Mouse (Mus musculus) kidney, embryonic 14.5 days (tissue): ENCODE results near the gene Kcnip3. TPM values are rescaled to one million over a fixed set of nuclear protein-coding genes. Genes with fewer than 3 reads are reported as not detected.
A peak's percentile ranks its signal among the peaks of the same experiment; 100 is the strongest.

Experiments used
- ATAC-seq: fragments of 200-750 bp; cut with Nextera tagmentation; 2 replicates; pipeline ENCODE4 v1.8.0; 2017; ENCODE audit warnings: moderate number of reproducible peaks, mild to moderate bottlenecking, moderate TSS enrichment, moderate library complexity; ENCODE audit not compliant: low FRiP score, low TSS enrichment
- H3K27ac ChIP-seq: fragments of 300-500 bp; sonication (generic); 2 replicates; pipeline ENCODE4 v1.5.1; 2014; ENCODE audit warnings: low read depth, mild to moderate bottlenecking, low read length, moderate library complexity, mixed read lengths
- H3K27me3 ChIP-seq: fragments of 300-500 bp; sonication (generic); 2 replicates; pipeline ENCODE4 v1.6.1; 2014; ENCODE audit warnings: mild to moderate bottlenecking, low read length; ENCODE audit not compliant: control insufficient read depth, insufficient read depth
- H3K36me3 ChIP-seq: fragments of 300-500 bp; sonication (generic); 2 replicates; pipeline ENCODE4 v1.6.1; 2014; ENCODE audit warnings: low read length, mixed read lengths; ENCODE audit not compliant: control insufficient read depth, insufficient read depth
- H3K4me1 ChIP-seq: fragments of 300-500 bp; sonication (generic); 2 replicates; pipeline ENCODE4 v1.6.1; 2014; ENCODE audit warnings: low read length, mixed read lengths; ENCODE audit not compliant: control insufficient read depth, insufficient read depth
- H3K4me2 ChIP-seq: fragments of 300-500 bp; sonication (generic); replicated peaks from 2 replicates; pipeline ENCODE4 v1.6.1; 2014; ENCODE audit warnings: low read depth, mild to moderate bottlenecking, low read length
- H3K4me3 ChIP-seq: fragments of 300-500 bp; sonication (generic); 2 replicates; pipeline ENCODE4 v1.5.1; 2014; ENCODE audit warnings: mild to moderate bottlenecking, low read length
- H3K9ac ChIP-seq: fragments of 300-500 bp; sonication (generic); 2 replicates; pipeline ENCODE4 v1.6.1; 2014; ENCODE audit warnings: low read depth, mild to moderate bottlenecking, low read length, moderate library complexity
- H3K9me3 ChIP-seq: fragments of 300-500 bp; sonication (generic); 2 replicates; pipeline ENCODE4 v1.6.1; 2016; ENCODE audit warnings: low read length; ENCODE audit not compliant: control insufficient read depth
- WGBS: fragments of 180-500 bp; shearing (Covaris S2); extraction: QIAGEN DNeasy Blood & Tissue Kit; methylation state at CpG from one replicate; pipeline ENCODE4 v1.1.7; 2014; 5-methylcytosine and 5-hydroxymethylcytosine counted together
- polyA plus RNA-seq: library from polyadenylated mRNA; unstranded; fragments of >200 nt; fragmentation: Nextera tagmentation; extraction: Ambion mirVana; gene quantifications from 2 replicates; pipeline ENCODE4 v1.2.1, GENCODE M21; 2014

Kcnip3 gene
- polyA plus RNA-seq, 1 experiment from 2014 or later, result 4.9 TPM

- Histone ChIP-seq H3K4me1 (peaks cover 19% of the 10 kb centered on the region), H3K9ac (no peak overlapping the region; the same call in 1 of the 2 replicates), H3K27me3 (peaks cover 55% of the 10 kb centered on the region), H3K4me2 (peak overlapping the region; percentile 27), H3K9me3 (no peaks in the 10 kb centered on the region), H3K36me3 (no peaks in the 10 kb centered on the region), H3K4me3 (peak overlapping the region; percentile 6), H3K27ac (no peak overlapping the region)
- ATAC-seq, result peak; percentile 61
- 8% methylated on average over 19 of the region's 19 CpGs for WGBS
Observed at GRCm38 (mm10) chr2:127484476-127485170, 37.3 kb downstream of the Kcnip3 start.

- Histone ChIP-seq H3K27me3 (peaks cover 55% of the 10 kb centered on the region), H3K4me3 (peak overlapping the region; percentile 60), H3K9me3 (no peaks in the 10 kb centered on the region), H3K4me1 (peaks cover 19% of the 10 kb centered on the region), H3K4me2 (peak overlapping the region; percentile 88), H3K36me3 (no peaks in the 10 kb centered on the region), H3K9ac (peak overlapping the region; percentile 55; the same call in 1 of the 2 replicates), H3K27ac (peak overlapping the region; percentile 37; the same call in 1 of the 2 replicates)
- WGBS, result 1% methylated on average over 21 of the region's 21 CpGs
- peak; percentile 38; the same call in 1 of the 2 replicates for ATAC-seq
Observed at GRCm38 (mm10) chr2:127483001-127483400, 38.9 kb downstream of the Kcnip3 start.

GRCm38 (mm10) chr2:127482533-127482911 lies 39.4 kb downstream of the Kcnip3 start:
- WGBS, result 2% methylated on average over 19 of the region's 21 CpGs
- Histone ChIP-seq H3K36me3 (no peaks in the 10 kb centered on the region), H3K27me3 (peaks cover 55% of the 10 kb centered on the region), H3K4me1 (peaks cover 19% of the 10 kb centered on the region), H3K9me3 (no peaks in the 10 kb centered on the region), H3K9ac (peak overlapping the region; percentile 55), H3K4me3 (peak overlapping the region; percentile 60), H3K4me2 (peak overlapping the region; percentile 88), H3K27ac (peak overlapping the region; percentile 37; the same call in 1 of the 2 replicates)
- peak; percentile 88 for ATAC-seq

- ATAC-seq, result peak; percentile 39
- Histone ChIP-seq H3K36me3 (no peaks in the 10 kb centered on the region), H3K4me3 (peak overlapping the region; percentile 60), H3K4me2 (peak overlapping the region; percentile 88), H3K27ac (no peak overlapping the region), H3K4me1 (peaks cover 19% of the 10 kb centered on the region), H3K9ac (peak overlapping the region; percentile 55), H3K9me3 (no peaks in the 10 kb centered on the region), H3K27me3 (peaks cover 55% of the 10 kb centered on the region)
- under 1% methylated on average over 59 of the region's 59 CpGs for WGBS
Observed at GRCm38 (mm10) chr2:127481841-127482532, 39.9 kb downstream of the Kcnip3 start.

- Histone ChIP-seq H3K27me3 (peaks cover 46% of the 10 kb centered on the region), H3K4me3 (no peak overlapping the region), H3K4me1 (peaks cover 16% of the 10 kb centered on the region), H3K9me3 (no peaks in the 10 kb centered on the region), H3K9ac (no peak overlapping the region), H3K27ac (no peak overlapping the region), H3K4me2 (no peak overlapping the region), H3K36me3 (no peaks in the 10 kb centered on the region)
- ATAC-seq, result no peak
- WGBS, result 56% methylated on average over 10 of the region's 10 CpGs
Observed at GRCm38 (mm10) chr2:127479763-127480162, 42.1 kb downstream of the Kcnip3 start.

- no peak overlapping the region for H3K9ac ChIP-seq
- H3K9me3 ChIP-seq, result no peaks in the 10 kb centered on the region
- peaks cover 41% of the 10 kb centered on the region for H3K27me3 ChIP-seq
- H3K27ac ChIP-seq, result no peak overlapping the region
- peaks cover 10% of the 10 kb centered on the region for H3K4me1 ChIP-seq
- WGBS, result 71% methylated on average over 4 of the region's 4 CpGs
- no peak overlapping the region for H3K4me3 ChIP-seq
- H3K36me3 ChIP-seq, result no peaks in the 10 kb centered on the region
- H3K4me2 ChIP-seq, result no peak overlapping the region
- no peak for ATAC-seq
Observed at GRCm38 (mm10) chr2:127479210-127479609, 42.7 kb downstream of the Kcnip3 start.

GRCm38 (mm10) chr2:127472279-127472678 lies 49.6 kb downstream of the Kcnip3 start:
- H3K9ac ChIP-seq, result no peak overlapping the region
- no peaks in the 10 kb centered on the region for H3K9me3 ChIP-seq
- no peak overlapping the region for H3K27ac ChIP-seq
- WGBS, result 67% methylated on average over 3 of the region's 3 CpGs
- no peaks in the 10 kb centered on the region for H3K27me3 ChIP-seq
- no peaks in the 10 kb centered on the region for H3K4me1 ChIP-seq
- no peaks in the 10 kb centered on the region for H3K36me3 ChIP-seq
- H3K4me3 ChIP-seq, result no peak overlapping the region
- ATAC-seq, result no peak
- no peak overlapping the region for H3K4me2 ChIP-seq

GRCm38 (mm10) chr2:127471281-127471680 lies 50.6 kb downstream of the Kcnip3 start:
- Histone ChIP-seq H3K9me3 (no peaks in the 10 kb centered on the region), H3K4me2 (no peak overlapping the region), H3K9ac (no peak overlapping the region), H3K27ac (no peak overlapping the region), H3K4me1 (no peaks in the 10 kb centered on the region), H3K36me3 (no peaks in the 10 kb centered on the region), H3K27me3 (no peaks in the 10 kb centered on the region), H3K4me3 (no peak overlapping the region)
- 91% methylated on average over 8 of the region's 8 CpGs for WGBS
- ATAC-seq, result no peak

- Histone ChIP-seq H3K36me3 (no peaks in the 10 kb centered on the region), H3K27me3 (no peaks in the 10 kb centered on the region), H3K9ac (no peak overlapping the region), H3K4me3 (no peak overlapping the region), H3K4me2 (no peak overlapping the region), H3K4me1 (no peaks in the 10 kb centered on the region), H3K9me3 (no peaks in the 10 kb centered on the region), H3K27ac (no peak overlapping the region)
- no peak for ATAC-seq
- WGBS, result 77% methylated on average over 10 of the region's 10 CpGs
Observed at GRCm38 (mm10) chr2:127470661-127471060, 51.2 kb downstream of the Kcnip3 start.
